Mouse (Mus musculus) embryonic facial prominence, embryonic 15.5 days (tissue): ENCODE data around the gene Ahnak2. TPM values are rescaled to one million over a fixed set of nuclear protein-coding genes. Genes with fewer than 3 reads are reported as not detected.
"Not testable (repeated sequence)": the region's sequence is repeated elsewhere in the genome, so short reads cannot be mapped to it uniquely, and the experiment has no call there.

Source experiments
- ATAC-seq: fragments of 200-750 bp; cut with Nextera tagmentation; 2 replicates; pipeline ENCODE4 v1.8.0; 2017; ENCODE audit warnings: low read depth, moderate TSS enrichment; ENCODE audit not compliant: insufficient number of reproducible peaks, low FRiP score, low TSS enrichment
- H3K27ac ChIP-seq: fragments of 300-500 bp; sonication (generic); replicated peaks from 2 replicates; pipeline ENCODE4 v1.5.1; 2015; ENCODE audit warnings: mild to moderate bottlenecking, inconsistent platforms
- H3K27me3 ChIP-seq: fragments of 300-500 bp; sonication (generic); 2 replicates; pipeline ENCODE4 v1.6.1; 2015; ENCODE audit warnings: inconsistent platforms
- H3K36me3 ChIP-seq: fragments of 300-500 bp; sonication (generic); 2 replicates; pipeline ENCODE4 v1.6.1; 2015; ENCODE audit warnings: mild to moderate bottlenecking, inconsistent platforms
- H3K4me1 ChIP-seq: fragments of 300-500 bp; sonication (generic); 2 replicates; pipeline ENCODE4 v1.6.1; 2015; ENCODE audit warnings: inconsistent platforms
- H3K4me2 ChIP-seq: fragments of 300-500 bp; sonication (generic); replicated peaks from 2 replicates; pipeline ENCODE4 v1.6.1; 2015; ENCODE audit warnings: mild to moderate bottlenecking, inconsistent platforms
- H3K4me3 ChIP-seq: fragments of 300-500 bp; sonication (generic); replicated peaks from 2 replicates; pipeline ENCODE4 v1.5.1; 2015; ENCODE audit warnings: mild to moderate bottlenecking, inconsistent platforms
- H3K9ac ChIP-seq: fragments of 300-500 bp; sonication (generic); 2 replicates; pipeline ENCODE4 v1.6.1; 2015; ENCODE audit warnings: inconsistent platforms
- H3K9me3 ChIP-seq: fragments of 300-500 bp; sonication (generic); replicated peaks from 2 replicates; pipeline ENCODE4 v1.6.1; 2016; ENCODE audit warnings: inconsistent platforms
- WGBS: fragments of 180-500 bp; shearing (Covaris S2); methylation state at CpG from one replicate; pipeline ENCODE4 v1.1.7; 2015; 5-methylcytosine and 5-hydroxymethylcytosine counted together
- polyA plus RNA-seq: library from polyadenylated mRNA; unstranded; fragments of >200 nt; fragmentation: Nextera tagmentation; extraction: Ambion mirVana; gene quantifications from 2 replicates; pipeline ENCODE4 v1.2.1, GENCODE M21; 2015

The Ahnak2 gene
- polyA plus RNA-seq, 1 experiment from 2014 or later: 8.5 TPM

DNA sequence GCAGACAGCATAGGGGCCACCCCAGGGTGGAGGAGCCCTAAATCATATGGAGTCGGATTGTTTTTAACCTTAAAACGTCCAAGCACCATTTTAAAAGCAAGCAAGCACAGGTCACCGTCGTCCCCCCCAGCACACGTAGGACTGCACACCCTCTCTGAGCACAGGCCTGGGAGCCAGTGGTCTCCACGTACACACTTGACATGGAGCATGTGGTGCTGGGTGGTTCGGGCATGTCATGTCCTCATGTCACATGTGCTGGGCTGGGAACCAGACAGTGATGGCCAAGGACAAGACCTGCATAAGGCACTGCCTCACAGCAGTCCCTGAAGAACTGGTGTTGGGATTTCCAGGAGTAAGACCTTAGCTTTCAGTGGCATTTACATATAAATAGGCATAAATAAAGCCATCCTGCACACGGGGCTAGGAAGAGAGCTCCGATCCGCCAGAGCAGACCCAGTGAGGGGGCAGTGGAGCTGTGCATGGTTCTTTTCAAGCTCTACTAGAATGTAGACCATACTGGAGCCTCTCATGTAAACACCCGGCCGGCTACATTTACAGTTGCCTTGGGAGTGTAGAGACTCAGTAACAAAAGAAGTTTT, 18.0 kb upstream of the Ahnak2 start:
- Histone ChIP-seq H3K4me3 (no peak overlapping the region), H3K4me1 (peaks cover 22% of the 10 kb centered on the region), H3K27ac (no peak overlapping the region), H3K9me3 (no peaks in the 10 kb centered on the region), H3K36me3 (peaks cover 60% of the 10 kb centered on the region), H3K27me3 (no peaks in the 10 kb centered on the region), H3K4me2 (no peak overlapping the region), H3K9ac (no peak overlapping the region)
- no peak for ATAC-seq
- WGBS: 86% methylated on average over 12 of the region's 12 CpGs

DNA sequence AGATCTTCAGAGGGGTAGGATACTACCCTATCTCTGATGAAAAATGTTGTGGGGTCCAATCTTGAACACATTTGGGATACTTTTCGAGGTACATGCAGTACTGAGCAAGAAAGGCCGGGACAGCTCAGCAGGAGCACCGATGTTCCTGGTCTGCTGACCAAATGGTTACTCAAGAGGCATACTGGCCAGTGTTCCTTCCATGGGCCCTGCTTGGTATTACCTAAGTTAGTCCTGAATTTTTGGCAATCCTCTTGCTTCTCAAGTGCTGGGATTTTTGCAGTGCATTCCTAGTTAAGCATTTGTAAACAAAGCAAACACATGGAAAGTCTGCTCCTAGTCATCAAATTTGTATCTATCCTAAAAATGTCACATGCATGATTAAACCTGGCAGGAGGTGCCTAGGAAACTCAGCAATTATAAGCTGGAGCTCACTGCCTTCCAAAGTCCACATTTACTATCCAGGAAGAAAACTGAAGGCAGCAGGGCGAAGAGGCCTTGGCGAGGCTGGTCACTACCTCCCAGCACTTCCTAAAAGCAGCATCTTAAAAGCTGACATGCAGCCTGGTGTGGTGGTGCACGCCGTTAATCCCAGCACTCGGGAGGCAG, 16.7 kb upstream of the Ahnak2 start:
- ATAC-seq: no peak
- Histone ChIP-seq H3K4me2 (no peak overlapping the region), H3K27ac (no peak overlapping the region), H3K36me3 (peaks cover 58% of the 10 kb centered on the region), H3K4me1 (peaks cover 16% of the 10 kb centered on the region), H3K9ac (no peak overlapping the region), H3K4me3 (no peak overlapping the region), H3K27me3 (no peaks in the 10 kb centered on the region), H3K9me3 (no peaks in the 10 kb centered on the region)
- WGBS: 88% methylated on average over 8 of the region's 8 CpGs

- H3K9me3 ChIP-seq, H3K9ac ChIP-seq, H3K27ac ChIP-seq, H3K27me3 ChIP-seq, H3K4me3 ChIP-seq, H3K4me1 ChIP-seq, ATAC-seq, H3K4me2 ChIP-seq: not testable (repeated sequence)
- WGBS: 81% methylated on average over 7 of the region's 7 CpGs
- peaks cover 48% of the 10 kb centered on the region for H3K36me3 ChIP-seq
Measured at GRCm38 (mm10) chr12:112816866-112817265, 14.4 kb upstream of the Ahnak2 start.

GRCm38 (mm10) chr12:112816294-112816693, 13.8 kb upstream of the Ahnak2 start:
- Histone ChIP-seq H3K9me3 (no peaks in the 10 kb centered on the region), H3K9ac (no peak overlapping the region), H3K36me3 (peaks cover 42% of the 10 kb centered on the region), H3K4me1 (no peaks in the 10 kb centered on the region), H3K4me2 (no peak overlapping the region), H3K27me3 (no peaks in the 10 kb centered on the region), H3K4me3 (no peak overlapping the region), H3K27ac (no peak overlapping the region)
- 50% methylated on average over 4 of the region's 4 CpGs for WGBS
- ATAC-seq: no peak

GRCm38 (mm10) chr12:112814682-112815470, 12.4 kb upstream of the Ahnak2 start:
- no peak overlapping the region for H3K4me3 ChIP-seq
- WGBS: 55% methylated on average over 14 of the region's 14 CpGs
- no peak overlapping the region; the same call in 1 of the 2 replicates for H3K4me2 ChIP-seq
- peaks cover 31% of the 10 kb centered on the region for H3K36me3 ChIP-seq
- H3K27me3 ChIP-seq: no peaks in the 10 kb centered on the region
- 0 out of 2 replicates have a peak, but pooled peaks have one; percentile 43 for ATAC-seq
- peak overlapping the region; percentile 73 for H3K27ac ChIP-seq
- H3K9me3 ChIP-seq: no peaks in the 10 kb centered on the region
- H3K9ac ChIP-seq: no peak overlapping the region
- H3K4me1 ChIP-seq: 0 out of 2 replicates have a peak, but pooled peaks cover under 1% of the 10 kb centered on the region

- Histone ChIP-seq H3K36me3 (peaks cover 16% of the 10 kb centered on the region), H3K9me3 (no peaks in the 10 kb centered on the region), H3K9ac (no peak overlapping the region), H3K4me2 (no peak overlapping the region), H3K4me1 (peaks cover 12% of the 10 kb centered on the region), H3K27ac (no peak overlapping the region), H3K4me3 (no peak overlapping the region), H3K27me3 (no peaks in the 10 kb centered on the region)
- WGBS: 81% methylated on average over 7 of the region's 7 CpGs
- no peak for ATAC-seq
Measured at GRCm38 (mm10) chr12:112813370-112813769, 10.9 kb upstream of the Ahnak2 start.

DNA sequence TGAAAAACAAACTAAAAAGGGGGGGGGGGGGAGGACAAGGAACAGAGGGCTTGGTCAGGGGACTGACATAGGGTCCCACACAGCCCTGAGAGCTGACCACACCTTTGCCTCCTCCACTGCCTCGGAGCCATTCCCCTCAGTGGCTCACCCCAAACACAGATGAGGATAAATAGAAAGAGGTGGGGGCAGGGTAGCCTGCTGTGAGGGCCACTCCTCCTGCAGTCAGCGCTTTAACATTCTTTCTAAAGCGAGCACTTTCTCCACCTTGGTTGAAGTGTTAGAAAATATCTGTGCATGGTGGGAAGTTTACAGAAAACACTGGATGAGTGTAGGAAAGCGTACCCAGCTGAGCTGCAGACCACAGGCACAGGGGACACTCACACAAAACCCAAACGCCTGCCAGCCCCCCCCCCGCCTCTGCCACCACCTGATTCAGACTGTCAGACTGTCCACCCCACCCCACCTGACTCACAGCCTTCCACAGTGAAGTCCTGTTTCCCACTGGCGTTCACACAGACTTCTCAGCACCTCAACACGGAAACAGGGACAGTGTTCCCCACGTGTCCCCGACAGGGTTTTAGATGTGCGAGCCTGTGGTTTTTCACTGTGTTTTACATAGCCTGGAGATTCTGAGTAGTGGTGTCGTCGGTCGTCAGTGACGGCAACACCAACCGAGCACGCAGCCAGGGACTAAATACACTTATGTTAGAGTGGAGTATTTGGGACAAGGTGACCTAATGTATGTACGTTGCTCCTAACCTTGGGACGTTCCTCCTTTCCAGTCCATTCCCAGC, 7.8 kb upstream of the Ahnak2 start:
- no peak for ATAC-seq
- Histone ChIP-seq H3K9me3 (no peaks in the 10 kb centered on the region), H3K27ac (no peak overlapping the region), H3K9ac (no peak overlapping the region; the same call in 1 of the 2 replicates), H3K4me2 (peak overlapping the region; percentile 98; the same call in 1 of the 2 replicates), H3K27me3 (no peaks in the 10 kb centered on the region), H3K4me1 (peaks cover 17% of the 10 kb centered on the region), H3K36me3 (peaks cover 8% of the 10 kb centered on the region; the same call in 1 of the 2 replicates), H3K4me3 (peak overlapping the region; percentile 75; the same call in 1 of the 2 replicates)
- 57% methylated on average over 19 of the region's 19 CpGs for WGBS

GRCm38 (mm10) chr12:112809641-112810040, 7.2 kb upstream of the Ahnak2 start:
- Histone ChIP-seq H3K4me3 (peak overlapping the region; percentile 75), H3K4me1 (peaks cover 17% of the 10 kb centered on the region), H3K27ac (0 out of 2 replicates have a peak overlapping the region, but pooled peaks have one; percentile 0), H3K9me3 (no peaks in the 10 kb centered on the region), H3K36me3 (0 out of 2 replicates have a peak, but pooled peaks cover 5% of the 10 kb centered on the region), H3K9ac (peak overlapping the region; percentile 54), H3K4me2 (peak overlapping the region; percentile 98), H3K27me3 (no peaks in the 10 kb centered on the region)
- WGBS: 22% methylated on average over 8 of the region's 8 CpGs
- ATAC-seq: no peak

DNA sequence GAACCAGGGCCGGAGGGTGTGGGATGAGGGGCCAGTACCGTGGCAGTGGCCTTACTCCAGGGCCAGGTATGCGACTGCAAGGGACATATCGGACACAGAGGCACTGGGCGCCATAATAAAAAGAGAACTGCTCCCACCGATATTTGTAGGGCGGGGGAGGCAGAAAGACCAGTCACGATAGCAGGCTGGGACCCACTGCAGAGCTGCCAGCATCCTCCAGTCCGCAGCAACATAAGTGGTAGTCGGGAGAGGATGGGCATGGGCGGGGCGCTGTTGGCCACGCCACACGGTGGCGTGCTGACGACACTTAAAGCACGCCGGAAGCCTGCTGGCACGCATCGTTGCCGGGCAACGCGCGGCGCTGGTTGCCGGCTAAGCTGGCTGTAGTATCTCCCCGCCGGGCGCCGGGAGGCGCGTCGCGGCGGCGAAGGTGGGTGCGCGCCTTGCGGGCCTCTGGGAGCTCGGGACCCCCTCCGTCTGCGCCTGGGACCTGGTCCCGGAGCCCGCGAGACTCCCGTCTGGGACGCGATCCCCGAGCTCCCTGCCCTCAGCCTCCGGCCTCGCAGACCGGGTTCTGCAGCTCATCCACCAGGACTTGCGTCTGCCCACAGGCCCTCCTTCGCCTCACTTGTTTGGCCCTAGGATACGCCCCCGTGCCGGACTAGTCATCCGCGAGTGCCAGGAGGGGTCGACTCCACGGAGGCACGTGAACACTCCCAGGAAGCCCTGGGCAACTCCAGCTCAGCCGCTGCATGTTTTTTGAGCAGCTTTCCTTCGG, 6.3 kb upstream of the Ahnak2 start, which contains the start of gene Clba1:
Clba1 (plus strand) TSS at position 351 of the 778 bp plus-strand sequence.
- no peaks in the 10 kb centered on the region for H3K27me3 ChIP-seq
- H3K9me3 ChIP-seq: no peaks in the 10 kb centered on the region
- peak; percentile 88 for ATAC-seq
- H3K4me3 ChIP-seq: peak within 1 kb of the TSS; percentile 75
- H3K9ac ChIP-seq: peak within 1 kb of the TSS; percentile 54
- peak within 1 kb of the TSS; percentile 98 for H3K4me2 ChIP-seq
- H3K36me3 ChIP-seq: 0 out of 2 replicates have a peak, but pooled peaks cover under 1% of the 10 kb centered on the region
- H3K4me1 ChIP-seq: peaks cover 17% of the 10 kb centered on the region
- H3K27ac ChIP-seq: peak within 1 kb of the TSS; percentile 28
- under 1% methylated on average over 64 of the region's 64 CpGs for WGBS

GRCm38 (mm10) chr12:112808212-112808586, 5.7 kb upstream of the Ahnak2 start:
- no peaks in the 10 kb centered on the region for H3K36me3 ChIP-seq
- peak overlapping the region; percentile 28; the same call in 1 of the 2 replicates for H3K27ac ChIP-seq
- H3K9me3 ChIP-seq: no peaks in the 10 kb centered on the region
- H3K4me3 ChIP-seq: peak overlapping the region; percentile 75
- H3K9ac ChIP-seq: 0 out of 2 replicates have a peak overlapping the region, but pooled peaks have one; percentile 54
- 0 out of 2 replicates have a peak, but pooled peaks have one; percentile 1 for ATAC-seq
- H3K4me1 ChIP-seq: peaks cover 17% of the 10 kb centered on the region
- peak overlapping the region; percentile 98 for H3K4me2 ChIP-seq
- H3K27me3 ChIP-seq: 0 out of 2 replicates have a peak, but pooled peaks cover 5% of the 10 kb centered on the region
- WGBS: 57% methylated on average over 5 of the region's 5 CpGs
